Mouse (Mus musculus) olfactory bulb, adult 2 months (tissue): ENCODE data around the gene E2f6.

ENCODE experiments used
- CTCF ChIP-seq: fragments of 200-500 bp; IDR thresholded peaks from 2 replicates; pipeline ENCODE4 v1.5.1; 2012; ENCODE audit warnings: low read depth, mild to moderate bottlenecking, low read length, moderate library complexity; ENCODE audit not compliant: insufficient read depth
- POLR2A ChIP-seq: fragments of 200-500 bp; IDR thresholded peaks from 2 replicates; pipeline ENCODE4 v1.6.1; 2012; ENCODE audit warnings: mild to moderate bottlenecking, low read depth, low read length, moderate library complexity; ENCODE audit not compliant: insufficient read depth

- TF ChIP-seq POLR2A (no peak), CTCF (no peak)
Measured at GRCm38 (mm10) chr12:16781034-16781746, 29.6 kb upstream of the E2f6 start.
